In genomic region chr7:13290041-13290675, GRCm38 (mm10) we compare ENCODE assay signal across 14 mouse cellular contexts.
"Had no signal": no experiment of that assay in that cellular context is flagged by ENCODE, and none has a peak within 500 bp of the region (broad histone marks: within the 10 kb centered on the region; RNA-seq: fewer than 3 reads in every experiment).

No protein-coding gene starts in this region.

- H3K27me3 ChIP-seq: kidney, embryonic 15.5 days had no signal

- DNase-seq: kidney, adult 8-10 months; kidney, postnatal 10 days; kidney, postnatal 36 days; layer of hippocampus, postnatal 36 days; lung, embryonic 14.5 days; lung, postnatal 10 days; lung, postnatal 36 days; midbrain, embryonic 14.5 days; thymus, adult 18-20 months; thymus, postnatal 36 days had no signal

- H3K4me2 ChIP-seq: kidney, embryonic 15.5 days; lung, embryonic 14.5 days; midbrain, embryonic 11.5 days had no signal

- H3K9ac ChIP-seq: kidney, embryonic 15.5 days; liver, embryonic 14.5 days; lung, embryonic 14.5 days had no signal

- H3K4me1 ChIP-seq: kidney, embryonic 15.5 days had no signal

- H3K4me3 ChIP-seq: kidney, embryonic 15.5 days; left cerebral cortex, adult 2 months had no signal

- H3K9me3 ChIP-seq: kidney, embryonic 15.5 days had no signal

- H3K27ac ChIP-seq: kidney, embryonic 15.5 days; left cerebral cortex, adult 2 months; liver, embryonic 14.5 days had no signal
